Comparison of ENCODE assay signal across 15 mouse cellular contexts in genomic region chr14:102855264-102855840, GRCm38 (mm10).
A peak's percentile ranks its signal among the peaks of the same experiment; 100 is the strongest.
DNase-seq lines count a peak whose midpoint lies in the region; ATAC-seq lines count a peak whose summit lies in the region.
"Had no signal": no experiment of that assay in that cellular context is flagged by ENCODE, and none has a peak within 500 bp of the region (broad histone marks: within the 10 kb centered on the region; RNA-seq: fewer than 3 reads in every experiment).

No protein-coding gene starts in this region.

- no peaks in the 10 kb centered on the region for H3K9me3 ChIP-seq in hindbrain, embryonic 14.5 days (ENCODE audit: control insufficient read depth, low read length)
- no peaks in the 10 kb centered on the region for H3K9me3 ChIP-seq in hindbrain, embryonic 10.5 days
- H3K9me3 ChIP-seq: heart, embryonic 12.5 days had no signal

- no peaks in the 10 kb centered on the region for H3K36me3 ChIP-seq in hindbrain, embryonic 14.5 days (replicated peaks; ENCODE audit: control insufficient read depth, insufficient read depth)
- no peaks in the 10 kb centered on the region for H3K36me3 ChIP-seq in hindbrain, embryonic 10.5 days
- H3K36me3 ChIP-seq: heart, embryonic 12.5 days had no signal

- H3K9ac ChIP-seq in hindbrain, embryonic 14.5 days = no peak overlapping the region
- H3K9ac ChIP-seq: heart, embryonic 12.5 days had no signal

- no peak overlapping the region for H3K27ac ChIP-seq in hindbrain, embryonic 14.5 days
- no peak overlapping the region for H3K27ac ChIP-seq in hindbrain, embryonic 10.5 days
- H3K27ac ChIP-seq: hindbrain, postnatal 0 days had no signal

- peak; percentile 57; the same call in 1 of the 2 replicates for ATAC-seq in hindbrain, embryonic 14.5 days (ENCODE audit: low FRiP score)
- no peak for ATAC-seq in erythroid progenitor cell, adult 5-6 weeks (replicated peaks; ENCODE audit: low FRiP score, poor library complexity, severe bottlenecking)
- ATAC-seq: hindbrain, postnatal 0 days; lung, postnatal 0 days; midbrain, embryonic 16.5 days had no signal

- H3K4me3 ChIP-seq in hindbrain, embryonic 14.5 days (replicated peaks; ENCODE audit: low read length) = no peak overlapping the region
- no peak overlapping the region for H3K4me3 ChIP-seq in hindbrain, embryonic 10.5 days
- H3K4me3 ChIP-seq: heart, embryonic 12.5 days had no signal

- H3K4me2 ChIP-seq in hindbrain, embryonic 14.5 days (replicated peaks) = no peak overlapping the region
- H3K4me2 ChIP-seq: heart, embryonic 12.5 days had no signal

- no peaks in the 10 kb centered on the region for H3K4me1 ChIP-seq in hindbrain, embryonic 14.5 days (replicated peaks; ENCODE audit: control insufficient read depth, insufficient read depth, low read length)
- H3K4me1 ChIP-seq in hindbrain, embryonic 10.5 days (replicated peaks) = no peaks in the 10 kb centered on the region

- peak; percentile 66 to 69 for DNase-seq in cerebellum, postnatal 10 days
- DNase-seq in cerebellum, adult 11-12 months = no peak
- DNase-seq in hindbrain, embryonic 14.5 days (ENCODE audit: low spot score) = no peak
- no peak for DNase-seq in hindbrain, embryonic 10.5 days (ENCODE audit: low spot score)
- DNase-seq in ZHBTc4 (ENCODE audit: low read depth, low spot score) = peak; percentile 13
- peak; percentile 22 for DNase-seq in large intestine, adult 2 months (ENCODE audit: low read depth, low spot score)
- DNase-seq in retina, embryonic 14.5 days (ENCODE audit: low spot score) = no peak
- DNase-seq: cerebellum, adult 8-10 months; liver; retina, postnatal 1 day had no signal

- H3K27me3 ChIP-seq in hindbrain, embryonic 14.5 days (ENCODE audit: control insufficient read depth, insufficient read depth, low read length) = no peaks in the 10 kb centered on the region
- H3K27me3 ChIP-seq in hindbrain, embryonic 10.5 days (ENCODE audit: insufficient read depth, poor library complexity, severe bottlenecking) = no peaks in the 10 kb centered on the region
- H3K27me3 ChIP-seq: heart, embryonic 12.5 days had no signal

- WGBS in hindbrain, embryonic 14.5 days = 65% methylated on average over 7 of the region's 7 CpGs
- WGBS in hindbrain, embryonic 10.5 days = 85% methylated on average over 7 of the region's 7 CpGs
- WGBS in large intestine, adult 2 months = 17% methylated on average over 7 of the region's 7 CpGs

Comparison
In these comparisons a context has a peak if more than half of its experiments do, and no peak if none do; other contexts are left out.
1. DNase-seq: peak in cerebellum, postnatal 10 days (2 of 2), ZHBTc4 (single experiment) and large intestine, adult 2 months (single experiment); none in cerebellum, adult 11-12 months (single experiment), hindbrain, embryonic 14.5 days (single experiment), hindbrain, embryonic 10.5 days (single experiment) and retina, embryonic 14.5 days (single experiment).